Mouse (Mus musculus): ENCODE measurements at regions not wholly inside any gene's neighbourhood (a gene's known extent, or its start where the extent isn't known, plus 50 kb on each side); places are given as distances from the start of the nearest gene placed in this dataset.

- DNase-seq (ENCODE audit: low read depth, low spot score) = peak; percentile 31
Measured at GRCm38 (mm10) chr16:51315608-51316007, 715.4 kb upstream of the Cblb start.

- DNase-seq (ENCODE audit: low read depth, low spot score) = no peak
Measured at GRCm38 (mm10) chr16:51332262-51332661, 698.8 kb upstream of the Cblb start.

- DNase-seq (ENCODE audit: low read depth, low spot score) = no peak
Measured at GRCm38 (mm10) chr16:51334972-51335371, 696.1 kb upstream of the Cblb start.

- no peak for DNase-seq (ENCODE audit: low read depth, low spot score)
Measured at GRCm38 (mm10) chr16:51347120-51347519, 683.9 kb upstream of the Cblb start.

GRCm38 (mm10) chr16:51352151-51352550 lies 678.9 kb upstream of the Cblb start:
- no peak for DNase-seq (ENCODE audit: low read depth, low spot score)

GRCm38 (mm10) chr16:51353791-51354190 lies 677.2 kb upstream of the Cblb start:
- no peak for DNase-seq (ENCODE audit: low read depth, low spot score)

- DNase-seq (ENCODE audit: low read depth, low spot score) = no peak
Measured at GRCm38 (mm10) chr16:51370070-51370469, 661.0 kb upstream of the Cblb start.

- no peak for DNase-seq (ENCODE audit: low read depth, low spot score)
Measured at GRCm38 (mm10) chr16:51386456-51386855, 644.6 kb upstream of the Cblb start.

- no peak for DNase-seq (ENCODE audit: low read depth, low spot score)
Measured at GRCm38 (mm10) chr16:51387498-51387897, 643.5 kb upstream of the Cblb start.

- no peak for DNase-seq (ENCODE audit: low read depth, low spot score)
Measured at GRCm38 (mm10) chr16:51393871-51394270, 637.2 kb upstream of the Cblb start.

Data from telencephalon, adult 2 months (tissue).